Mouse (Mus musculus) liver, embryonic 14.5 days (tissue): ENCODE data around the gene Commd7. TPM values are rescaled to one million over a fixed set of nuclear protein-coding genes. Genes with fewer than 3 reads are reported as not detected.
A peak's percentile ranks its signal among the peaks of the same experiment; 100 is the strongest.
"Not testable (repeated sequence)": the region's sequence is repeated elsewhere in the genome, so short reads cannot be mapped to it uniquely, and the experiment has no call there.

Experiments
- ATAC-seq: fragments of 200-750 bp; cut with Nextera tagmentation; 2 replicates; pipeline ENCODE4 v1.8.0; 2017; ENCODE audit warnings: moderate number of reproducible peaks, mild to moderate bottlenecking, moderate library complexity; ENCODE audit not compliant: insufficient read depth
- DNase-seq, 3 experiments: peaks; one replicate each; pipeline ENCODE4 v3.0.0-alpha.2; 2012 to 2013; ENCODE audit warnings: low read depth in 3 of 3, low spot score in 3 of 3
- H3K27ac ChIP-seq: fragments of 300-500 bp; sonication (generic); 2 replicates; pipeline ENCODE4 v1.5.1; 2014; ENCODE audit warnings: moderate library complexity, mild to moderate bottlenecking, control low read depth, inconsistent platforms
- H3K27me3 ChIP-seq: fragments of 300-500 bp; sonication (generic); 2 replicates; pipeline ENCODE4 v1.6.1; 2014; ENCODE audit warnings: mild to moderate bottlenecking, low read length, moderate library complexity; ENCODE audit not compliant: control insufficient read depth, insufficient read depth
- H3K36me3 ChIP-seq: fragments of 300-500 bp; sonication (generic); replicated peaks from 2 replicates; pipeline ENCODE4 v1.6.1; 2014; ENCODE audit warnings: low read depth; ENCODE audit not compliant: control insufficient read depth, insufficient read depth
- H3K4me1 ChIP-seq, 2 experiments: fragments of 200-500 bp in 1 of 2; fragments of 300-500 bp in 1 of 2; sonication (generic) in 1 of 2; replicated peaks; 2 replicates each; pipeline ENCODE4 v1.6.1; 2012 to 2014; ENCODE audit warnings: antibody characterized with exemption in 1 of 2, inconsistent platforms in 1 of 2, low read length in 1 of 2; ENCODE audit not compliant: control insufficient read depth in 2 of 2, insufficient read depth in 2 of 2
- H3K4me2 ChIP-seq: fragments of 300-500 bp; sonication (generic); 2 replicates; pipeline ENCODE4 v1.6.1; 2014; ENCODE audit warnings: low read depth, mild to moderate bottlenecking, control low read depth, moderate library complexity
- H3K4me3 ChIP-seq, 2 experiments: fragments of 200-500 bp in 1 of 2; fragments of 300-500 bp in 1 of 2; sonication (generic) in 1 of 2; 2 replicates each; pipeline ENCODE4 v1.5.1; 2012 to 2014; ENCODE audit warnings: low read depth in 2 of 2, low read length in 2 of 2, mild to moderate bottlenecking in 2 of 2, control low read depth in 1 of 2, inconsistent platforms in 1 of 2, moderate library complexity in 1 of 2; ENCODE audit not compliant: insufficient read depth in 1 of 2
- H3K9ac ChIP-seq: fragments of 300-500 bp; sonication (generic); replicated peaks from 2 replicates; pipeline ENCODE4 v1.6.1; 2014; ENCODE audit warnings: mild to moderate bottlenecking, control low read depth, moderate library complexity
- H3K9me3 ChIP-seq: fragments of 300-500 bp; sonication (generic); 2 replicates; pipeline ENCODE4 v1.6.1; 2016; ENCODE audit warnings: low read length, mixed read lengths; ENCODE audit not compliant: control insufficient read depth
- CTCF ChIP-seq: IDR thresholded peaks from 2 replicates; pipeline ENCODE4 v1.5.1; 2016; ENCODE audit warnings: antibody characterized with exemption, low read depth, control low read depth
- EP300 ChIP-seq: IDR thresholded peaks from 2 replicates; pipeline ENCODE4 v1.6.1; 2016; ENCODE audit warnings: antibody characterized with exemption, low read depth
- WGBS: fragments of 180-500 bp; shearing (Covaris S2); extraction: QIAGEN DNeasy Blood & Tissue Kit; methylation state at CpG from one replicate; pipeline ENCODE4 v1.1.7; 2014; ENCODE audit not compliant: insufficient replicate concordance; 5-methylcytosine and 5-hydroxymethylcytosine counted together
- polyA plus RNA-seq, 2 experiments: library from polyadenylated mRNA; depleted of rRNA in 1 of 2; stranded (reverse) in 1 of 2; unstranded in 1 of 2; fragments of >200 nt; fragmentation: Nextera tagmentation in 1 of 2; extraction: Ambion mirVana in 1 of 2; gene quantifications; 2 replicates each; pipeline versions ENCODE4 v1.2.1 to v1.2.3; 2012 to 2014

The Commd7 gene
- 5.4 and 9.5 TPM in 2 replicates for polyA plus RNA-seq (2012; rRNA removed)
- polyA plus RNA-seq (2014; fragmentation: Nextera tagmentation; extraction: Ambion mirVana), result 24.9 and 25.4 TPM in 2 replicates

DNA sequence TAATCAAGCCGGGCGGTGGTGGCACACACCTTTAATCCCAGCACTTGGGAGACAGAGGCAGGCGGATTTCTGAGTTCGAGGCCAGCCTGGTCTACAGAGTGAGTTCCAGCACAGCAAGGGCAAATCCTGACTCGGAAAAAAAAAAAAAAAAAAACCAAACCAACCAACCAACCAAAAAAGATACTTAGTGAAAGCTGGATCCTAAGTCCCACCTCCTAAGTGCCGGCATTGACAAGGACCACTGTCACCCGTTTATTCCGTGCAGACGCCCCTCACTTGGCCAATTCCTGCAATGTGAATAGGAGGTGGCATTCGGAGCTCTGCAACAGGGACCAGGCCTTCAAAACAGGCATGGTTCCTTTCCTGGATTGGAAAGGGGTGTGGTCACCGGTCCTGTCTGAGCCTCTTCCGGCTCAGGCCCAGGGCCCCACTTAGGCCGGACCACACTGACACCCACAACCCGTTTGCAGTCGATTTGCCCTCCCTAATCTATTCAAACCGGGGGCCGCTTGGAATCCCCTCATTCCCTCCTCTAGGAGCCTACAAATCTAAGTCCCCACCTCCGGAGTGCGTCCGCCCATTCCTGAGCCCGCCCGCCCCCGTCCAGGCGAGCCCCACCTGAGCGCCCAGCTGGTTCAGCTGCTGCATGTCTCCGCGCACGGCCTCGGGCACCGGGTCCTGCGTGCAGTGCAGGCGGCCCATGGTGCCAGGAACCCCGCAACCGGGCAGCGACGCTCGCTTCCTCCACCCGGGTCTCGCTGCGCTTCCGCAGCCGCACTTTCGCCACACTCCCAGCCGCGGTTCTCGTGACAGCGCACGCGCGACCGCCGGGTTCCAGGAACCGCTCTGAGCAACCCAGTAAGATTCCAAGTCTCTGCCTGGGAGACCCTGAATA is at the start of gene Commd7:
Gene Commd7 (minus strand): TSS at position 806 of the 895 bp plus-strand sequence.
- Histone ChIP-seq H3K9ac (peak within 1 kb of the TSS; percentile 96), H3K36me3 (peaks cover 2% of the 10 kb centered on the region), H3K27me3 (no peaks in the 10 kb centered on the region), H3K4me2 (peak within 1 kb of the TSS; percentile 86), H3K4me3 (peak within 1 kb of the TSS; percentile 77 to 98), H3K4me1 (peaks cover 3 to 15% of the 10 kb centered on the region in 2 experiments), H3K27ac (peak within 1 kb of the TSS; percentile 79), H3K9me3 (no peaks in the 10 kb centered on the region)
- ATAC-seq (peak; percentile 80), DNase-seq (peak in 2 of 3 experiments; percentile 52 to 59)
- WGBS, result 1% methylated on average over 53 of the region's 53 CpGs
- TF ChIP-seq CTCF (no peak), EP300 (no peak)

DNA sequence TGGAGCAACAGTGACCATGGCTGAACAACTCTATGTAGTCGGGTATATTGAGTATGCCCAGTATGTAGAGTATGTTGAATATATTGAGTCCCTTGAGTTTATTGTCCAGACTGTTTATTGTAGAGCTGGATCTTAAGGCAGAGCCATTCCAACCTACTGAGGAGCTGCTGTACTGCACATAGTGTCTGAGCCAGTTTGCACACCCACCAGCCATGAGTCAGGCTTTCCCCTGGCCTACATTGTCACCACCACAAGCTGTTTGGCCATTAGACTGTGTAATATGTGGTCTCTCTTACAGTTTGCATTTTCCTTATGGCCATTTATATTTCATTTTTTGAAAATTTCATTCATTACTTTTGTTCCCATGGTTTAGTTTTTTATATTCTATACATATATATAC is 47.4 kb upstream of the Commd7 start:
- Histone ChIP-seq H3K27ac (no peak overlapping the region), H3K27me3 (no peaks in the 10 kb centered on the region), H3K9ac (no peak overlapping the region), H3K4me3 (no peak overlapping the region), H3K4me1 (0 out of 4 replicates have a peak, but pooled peaks cover 0 to 11% of the 10 kb centered on the region in 2 experiments), H3K36me3 (no peaks in the 10 kb centered on the region), H3K9me3 (no peaks in the 10 kb centered on the region), H3K4me2 (no peak overlapping the region)
- TF ChIP-seq CTCF (no peak), EP300 (no peak)
- DNase-seq (no peak), ATAC-seq (no peak)
- 70% methylated on average over 1 of the region's 1 CpGs for WGBS

DNA sequence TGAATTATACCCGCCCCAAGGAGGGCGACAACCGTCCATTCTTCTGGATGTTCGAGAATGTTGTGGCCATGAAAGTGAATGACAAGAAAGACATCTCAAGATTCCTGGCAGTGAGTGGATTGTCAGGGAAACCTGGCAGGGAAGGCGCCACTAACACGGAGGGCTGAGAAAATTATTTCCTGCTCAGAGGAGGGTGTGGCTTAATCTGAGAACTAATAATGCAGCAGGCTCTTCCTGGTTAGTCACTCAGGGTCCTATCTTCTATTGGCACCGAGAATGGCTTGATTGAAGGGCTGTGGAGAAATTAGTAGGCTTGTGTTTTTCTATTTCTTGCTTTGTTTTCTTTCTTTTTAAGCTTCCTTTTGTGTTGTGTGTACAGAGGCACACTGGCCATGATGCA is 45.0 kb upstream of the Commd7 start:
- Histone ChIP-seq H3K36me3 (no peaks in the 10 kb centered on the region), H3K9ac (no peak overlapping the region), H3K27me3 (no peaks in the 10 kb centered on the region), H3K4me3 (no peak overlapping the region), H3K4me2 (no peak overlapping the region), H3K9me3 (no peaks in the 10 kb centered on the region), H3K27ac (no peak overlapping the region), H3K4me1 (0 out of 4 replicates have a peak, but pooled peaks cover 0 to 11% of the 10 kb centered on the region in 2 experiments)
- DNase-seq (no peak), ATAC-seq (no peak)
- TF ChIP-seq CTCF (no peak), EP300 (no peak)
- 61% methylated on average over 7 of the region's 7 CpGs for WGBS

DNA sequence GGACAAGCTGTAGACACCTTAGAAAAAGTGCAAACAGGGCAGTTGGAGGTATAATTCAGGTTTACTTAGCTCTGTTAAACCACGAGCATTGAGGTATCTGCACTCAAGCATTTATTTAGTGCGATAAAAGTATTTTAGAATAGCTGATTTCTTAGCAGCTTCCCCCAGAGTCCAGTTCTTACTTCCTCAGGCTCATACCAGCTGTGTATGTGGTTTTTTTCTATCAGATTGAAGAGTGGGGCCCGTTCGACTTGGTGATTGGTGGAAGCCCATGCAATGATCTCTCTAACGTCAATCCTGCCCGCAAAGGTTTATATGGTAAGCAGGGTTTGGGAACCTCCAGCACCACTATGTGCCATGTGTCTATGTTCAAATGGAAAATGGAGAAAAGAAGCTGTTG is 44.4 kb upstream of the Commd7 start:
- no peak overlapping the region for H3K27ac ChIP-seq
- no peaks in the 10 kb centered on the region for H3K9me3 ChIP-seq
- 0 out of 4 replicates have a peak, but pooled peaks cover 0 to 11% of the 10 kb centered on the region in 2 experiments for H3K4me1 ChIP-seq
- H3K36me3 ChIP-seq, result no peaks in the 10 kb centered on the region
- TF ChIP-seq EP300, result no peak
- no peak for TF ChIP-seq CTCF
- no peak for DNase-seq
- H3K4me2 ChIP-seq, result no peak overlapping the region
- no peak for ATAC-seq
- H3K27me3 ChIP-seq, result no peaks in the 10 kb centered on the region
- H3K4me3 ChIP-seq, result no peak overlapping the region
- no peak overlapping the region for H3K9ac ChIP-seq
- WGBS, result 36% methylated on average over 6 of the region's 6 CpGs

DNA sequence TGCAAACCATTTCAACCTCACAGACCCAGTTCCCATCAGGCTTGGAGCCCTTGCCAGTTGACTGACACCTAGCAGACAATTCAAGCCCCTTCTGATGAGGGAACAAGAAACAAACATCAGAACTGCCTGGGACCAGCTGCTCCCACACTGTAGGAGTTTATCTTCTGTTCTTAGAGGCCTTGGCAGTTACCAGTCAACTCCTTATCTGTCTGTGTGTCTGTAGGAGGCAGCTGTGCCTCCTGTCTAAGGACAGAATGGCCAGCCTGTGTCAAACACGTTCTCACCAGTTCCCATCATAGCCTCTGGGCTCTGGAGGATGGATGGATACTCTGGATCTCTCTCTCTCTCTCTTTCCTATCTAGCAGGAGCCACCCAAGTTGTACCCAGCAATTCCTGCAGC is 42.8 kb upstream of the Commd7 start:
- peak; percentile 83 for ATAC-seq
- 11% methylated on average over 1 of the region's 1 CpGs for WGBS
- H3K4me2 ChIP-seq, H3K4me3 ChIP-seq, H3K36me3 ChIP-seq, H3K27me3 ChIP-seq, H3K9ac ChIP-seq, H3K9me3 ChIP-seq, H3K27ac ChIP-seq, DNase-seq: not testable (repeated sequence)
- H3K4me1 ChIP-seq, result 0 out of 4 replicates have a peak, but pooled peaks cover 0 to 11% of the 10 kb centered on the region in 2 experiments
- peak; percentile 35; the same call in 1 of the 2 replicates for TF ChIP-seq EP300
